Mouse (Mus musculus) cerebellum, adult 2 months (tissue): ENCODE measurements around the gene Atp13a3.

Experiments
- CTCF ChIP-seq: fragments of 200-500 bp; IDR thresholded peaks from 2 replicates; pipeline ENCODE4 v1.5.1; 2011; ENCODE audit warnings: low read depth, mild to moderate bottlenecking, control low read depth, low read length, moderate library complexity, borderline replicate concordance; ENCODE audit not compliant: insufficient read depth
- POLR2A ChIP-seq: fragments of 200-500 bp; IDR thresholded peaks from 2 replicates; pipeline ENCODE4 v1.6.1; 2011; ENCODE audit warnings: low read length, control low read depth, borderline replicate concordance; ENCODE audit not compliant: insufficient read depth

DNA sequence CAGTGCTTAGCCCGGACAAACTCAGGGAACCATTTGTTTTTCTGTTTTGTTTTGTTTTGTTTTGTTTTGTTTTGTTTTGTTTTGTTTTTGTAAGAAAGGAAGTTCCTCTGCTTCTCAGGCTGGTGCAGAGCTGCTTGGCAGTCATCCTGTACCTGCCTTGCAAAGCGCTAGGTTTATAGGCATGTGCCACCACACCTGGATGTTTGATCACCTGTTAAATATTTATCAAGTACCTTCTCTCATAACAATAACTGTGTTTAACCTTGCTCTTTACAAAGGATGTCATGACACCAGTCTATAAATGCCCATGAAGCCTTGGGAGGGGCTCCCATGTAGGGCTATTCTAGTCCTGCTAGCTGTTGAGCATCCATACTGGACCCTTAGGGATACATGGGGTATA lies 10.9 kb upstream of the Atp13a3 start:
- TF ChIP-seq CTCF (no peak), POLR2A (no peak)
